Mouse (Mus musculus): ENCODE measurements around the gene Gmnc.

DNA sequence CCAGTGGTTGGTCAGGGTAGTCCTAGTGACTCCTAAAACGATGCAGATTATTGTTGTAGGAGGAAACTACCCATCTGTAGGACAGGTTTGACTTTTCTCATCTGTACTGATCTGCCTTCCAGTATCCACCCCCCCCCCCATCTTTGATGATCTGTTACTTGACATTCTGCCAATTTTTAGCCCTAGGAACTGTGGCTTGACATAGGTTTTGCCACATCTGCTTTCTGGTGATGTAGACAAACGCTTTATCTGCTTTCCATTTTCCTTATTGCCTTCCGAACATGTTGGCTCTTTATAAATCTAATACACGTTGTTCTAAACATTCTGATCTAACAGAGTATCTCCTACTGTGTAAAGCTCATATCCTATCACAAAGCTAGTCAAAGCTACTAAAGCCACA, 34.8 kb upstream of the Gmnc start:
- TF ChIP-seq E2F4 (IDR thresholded peaks at IDR 0.05; ENCODE audit: insufficient replicate concordance, low read depth, low read length): no peak
- TF ChIP-seq ZC3H11A (IDR thresholded peaks at IDR 0.05; ENCODE audit: low read depth, low read length): no peak
- TF ChIP-seq POLR2A (IDR thresholded peaks at IDR 0.05; ENCODE audit: low read depth, low read length): no peak
- TF ChIP-seq CTCF (conservative IDR thresholded peaks at IDR 0.05 in 1 of 2, IDR thresholded peaks at IDR 0.05 in 1 of 2; ENCODE audit: low read depth in 2 of 2, low read length in 2 of 2): no peak
- no peak for TF ChIP-seq POLR2AphosphoS2 (IDR thresholded peaks at IDR 0.05; ENCODE audit: low read depth, low read length)
- TF ChIP-seq SMC3 (IDR thresholded peaks at IDR 0.05; ENCODE audit: low read depth, low read length): no peak
- TF ChIP-seq KAT2A (IDR thresholded peaks at IDR 0.05; ENCODE audit: insufficient replicate concordance, low read length): no peak
